Mouse (Mus musculus): Measurements from ENCODE around the gene Fbln1. TPM values are rescaled to one million over a fixed set of nuclear protein-coding genes. Genes with fewer than 3 reads are reported as not detected.
A peak's percentile ranks its signal among the peaks of the same experiment; 100 is the strongest.

Gene Fbln1
- polyA plus RNA-seq, 1 experiment, result not detected

DNA sequence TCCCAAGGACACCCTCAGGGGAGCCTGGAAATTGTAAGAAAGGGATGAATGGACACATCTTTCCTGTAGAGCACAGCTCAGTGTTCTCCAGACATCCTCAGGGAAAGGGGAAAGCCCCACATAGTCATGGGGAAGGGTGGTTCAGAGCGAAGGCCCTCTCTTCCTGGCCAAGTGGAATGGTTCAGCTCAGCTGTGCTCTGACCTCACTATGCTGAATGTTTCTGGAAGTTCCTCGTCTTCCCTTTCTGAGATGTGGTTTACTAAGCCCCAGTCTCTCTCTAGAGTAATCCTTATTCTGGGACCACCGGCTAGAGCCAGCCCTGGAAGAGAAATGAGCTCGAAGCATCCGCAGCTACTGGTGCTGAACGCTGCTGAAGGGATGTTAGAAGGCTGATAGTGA is 14.6 kb downstream of the Fbln1 start:
- no peak overlapping the region for H3K27ac ChIP-seq (ENCODE audit: insufficient read depth, low read depth, low read length)
- TF ChIP-seq POLR2A (IDR thresholded peaks at IDR 0.05; ENCODE audit: borderline replicate concordance, low read depth, low read length) (no peak), CTCF (IDR thresholded peaks at IDR 0.05; ENCODE audit: low read depth, low read length) (no peak)
- no peaks in the 10 kb centered on the region for H3K4me1 ChIP-seq (ENCODE audit: control insufficient read depth, insufficient read depth, low read length)
- H3K4me3 ChIP-seq (ENCODE audit: insufficient read depth, low read length), result no peak overlapping the region

DNA sequence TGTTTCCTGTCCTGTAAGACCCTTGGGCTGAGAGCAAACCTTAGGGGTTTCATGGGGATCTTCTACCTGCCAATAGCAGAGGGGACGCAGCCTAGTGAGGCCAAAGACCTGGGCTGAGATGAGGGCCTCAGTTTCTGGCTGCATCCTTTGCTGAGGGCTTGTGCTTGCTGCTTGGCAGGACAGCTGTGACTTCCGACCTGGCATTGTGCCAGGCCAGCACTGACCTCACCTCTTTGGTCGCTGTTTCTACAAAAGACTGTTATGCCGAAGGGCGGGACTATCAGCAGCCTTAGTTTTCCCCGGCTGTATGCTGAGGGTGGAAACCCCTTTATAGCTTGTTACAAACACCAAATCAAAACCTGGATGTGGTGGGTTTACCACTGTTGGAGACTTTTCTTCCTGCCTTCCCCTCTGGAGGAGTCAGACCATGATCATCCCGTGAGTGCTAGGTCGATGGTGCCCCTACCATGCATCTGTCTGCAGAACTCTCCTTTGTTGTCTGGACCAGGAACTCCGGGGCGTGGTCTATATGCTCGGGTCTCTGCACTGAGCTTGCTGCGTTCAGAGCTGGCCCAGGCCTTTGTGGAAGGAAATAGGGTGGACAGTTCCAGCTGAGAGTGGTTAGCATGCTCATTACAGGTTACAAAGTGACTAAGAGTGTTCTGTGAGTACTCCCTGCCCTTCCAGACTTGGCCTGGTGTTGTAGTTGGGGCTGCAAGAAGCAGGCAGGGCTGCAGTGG is 15.5 kb downstream of the Fbln1 start:
- no peak overlapping the region for H3K4me3 ChIP-seq (ENCODE audit: insufficient read depth, low read length)
- H3K27ac ChIP-seq (ENCODE audit: insufficient read depth, low read depth, low read length), result no peak overlapping the region
- TF ChIP-seq POLR2A (IDR thresholded peaks at IDR 0.05; ENCODE audit: borderline replicate concordance, low read depth, low read length), result no peak
- TF ChIP-seq CTCF (IDR thresholded peaks at IDR 0.05; ENCODE audit: low read depth, low read length), result no peak

DNA sequence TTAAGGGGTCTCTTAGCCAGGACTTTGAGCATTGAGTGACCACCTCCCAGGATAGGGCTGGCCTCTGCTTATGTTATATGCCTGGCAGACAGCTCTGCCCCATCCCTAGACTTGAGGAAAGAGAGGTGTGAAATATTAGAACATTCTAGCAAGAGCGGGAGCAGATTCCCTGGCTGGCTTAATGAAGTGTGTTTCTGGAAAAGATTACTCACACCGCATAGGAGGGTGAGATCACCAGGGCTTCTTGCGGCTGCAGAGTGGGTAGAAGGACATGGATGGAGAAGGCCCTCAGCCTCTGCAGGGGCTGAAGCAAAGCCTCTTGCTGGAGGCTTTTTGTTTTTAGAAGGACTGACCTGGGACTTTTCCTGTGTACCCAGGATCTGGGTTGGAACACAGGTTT is 19.9 kb downstream of the Fbln1 start:
- Histone ChIP-seq H3K4me3 (ENCODE audit: insufficient read depth, low read length) (no peak overlapping the region), H3K4me1 (ENCODE audit: control insufficient read depth, insufficient read depth, low read length) (no peaks in the 10 kb centered on the region), H3K27ac (ENCODE audit: insufficient read depth, low read depth, low read length) (no peak overlapping the region)
- TF ChIP-seq CTCF (IDR thresholded peaks at IDR 0.05; ENCODE audit: low read depth, low read length) (no peak), POLR2A (IDR thresholded peaks at IDR 0.05; ENCODE audit: borderline replicate concordance, low read depth, low read length) (no peak)

More for the DNA sequence above, 15.5 kb downstream of the Fbln1 start:
- H3K4me1 ChIP-seq (ENCODE audit: control insufficient read depth, insufficient read depth, low read length), result no peaks in the 10 kb centered on the region

DNA sequence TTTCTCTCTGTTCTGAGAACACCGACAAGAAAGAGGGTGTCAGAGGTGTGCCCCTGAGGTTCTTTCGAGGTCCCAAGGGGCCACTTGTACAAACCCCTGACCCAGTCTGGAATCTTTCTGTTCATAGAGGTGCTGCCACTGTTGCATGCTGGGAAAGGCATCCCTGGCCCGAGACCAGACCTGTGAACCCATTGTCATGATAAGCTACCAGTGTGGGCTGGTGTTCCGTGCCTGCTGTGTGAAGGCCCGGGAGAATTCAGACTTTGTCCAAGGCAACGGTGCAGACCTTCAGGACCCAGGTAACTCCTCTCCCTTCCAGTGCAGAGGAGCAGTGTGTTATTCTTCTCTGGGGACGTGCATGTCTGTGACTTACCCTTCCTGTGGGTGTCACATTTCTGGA is 21.1 kb downstream of the Fbln1 start:
- Histone ChIP-seq H3K4me1 (ENCODE audit: control insufficient read depth, insufficient read depth, low read length) (no peaks in the 10 kb centered on the region), H3K27ac (ENCODE audit: insufficient read depth, low read depth, low read length) (no peak overlapping the region), H3K4me3 (ENCODE audit: insufficient read depth, low read length) (no peak overlapping the region)
- no peak for TF ChIP-seq CTCF (IDR thresholded peaks at IDR 0.05; ENCODE audit: low read depth, low read length)
- no peak for TF ChIP-seq POLR2A (IDR thresholded peaks at IDR 0.05; ENCODE audit: borderline replicate concordance, low read depth, low read length)

DNA sequence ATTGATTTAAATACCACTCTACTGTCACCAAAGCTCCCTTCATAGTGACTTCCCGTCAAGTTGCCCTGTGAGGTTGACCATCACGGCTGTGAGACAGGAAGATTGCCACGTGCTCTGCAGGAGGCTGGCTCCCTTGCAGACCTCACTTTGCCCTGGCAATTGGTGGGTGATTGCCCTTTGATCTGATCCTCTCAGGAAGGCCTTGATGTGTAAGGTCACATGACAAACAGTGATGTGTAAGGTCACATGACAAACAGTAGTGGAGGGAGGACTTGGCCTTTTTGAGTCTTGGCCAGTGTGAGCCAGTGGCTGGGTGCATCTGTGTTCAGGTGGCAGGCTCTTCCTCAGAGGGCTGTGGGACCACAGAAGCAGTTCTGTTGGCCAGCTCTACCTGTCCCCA is 22.8 kb downstream of the Fbln1 start:
- no peak overlapping the region for H3K4me3 ChIP-seq (ENCODE audit: insufficient read depth, low read length)
- H3K4me1 ChIP-seq (ENCODE audit: control insufficient read depth, insufficient read depth, low read length), result no peaks in the 10 kb centered on the region
- H3K27ac ChIP-seq (ENCODE audit: insufficient read depth, low read depth, low read length), result no peak overlapping the region
- no peak for TF ChIP-seq CTCF (IDR thresholded peaks at IDR 0.05; ENCODE audit: low read depth, low read length)
- TF ChIP-seq POLR2A (IDR thresholded peaks at IDR 0.05; ENCODE audit: borderline replicate concordance, low read depth, low read length), result no peak

DNA sequence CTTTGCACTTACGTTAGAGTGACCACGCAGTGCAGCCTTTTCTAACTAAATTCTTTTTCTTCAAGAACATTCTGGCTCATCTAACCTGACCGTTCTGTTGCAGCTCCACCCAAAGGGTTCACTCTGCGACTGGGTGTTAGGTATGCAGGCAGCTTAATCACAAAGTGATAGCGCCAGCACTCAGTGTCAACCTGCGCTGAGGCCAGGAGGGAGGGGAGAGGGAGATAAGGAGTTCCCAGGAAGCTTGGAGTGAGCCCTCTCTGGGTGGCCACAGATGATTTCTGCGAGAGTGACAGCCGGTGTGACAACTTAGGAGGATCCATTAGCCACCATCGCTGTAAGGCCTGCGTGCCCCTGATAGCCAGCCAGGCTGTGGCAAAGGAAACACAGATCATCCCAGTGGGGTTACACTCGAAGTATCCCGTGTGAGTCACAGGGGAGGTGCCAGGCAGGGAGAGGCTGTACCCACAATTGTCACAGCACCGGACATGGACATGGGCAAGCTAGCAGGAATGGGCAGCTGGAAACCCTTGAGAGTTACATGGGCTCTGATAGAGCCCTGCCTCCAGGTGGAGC is 24.3 kb downstream of the Fbln1 start:
- no peak overlapping the region for H3K27ac ChIP-seq (ENCODE audit: insufficient read depth, low read depth, low read length)
- TF ChIP-seq POLR2A (IDR thresholded peaks at IDR 0.05; ENCODE audit: borderline replicate concordance, low read depth, low read length) (no peak), CTCF (IDR thresholded peaks at IDR 0.05; ENCODE audit: low read depth, low read length) (no peak)
- no peaks in the 10 kb centered on the region for H3K4me1 ChIP-seq (ENCODE audit: control insufficient read depth, insufficient read depth, low read length)
- no peak overlapping the region for H3K4me3 ChIP-seq (ENCODE audit: insufficient read depth, low read length)

DNA sequence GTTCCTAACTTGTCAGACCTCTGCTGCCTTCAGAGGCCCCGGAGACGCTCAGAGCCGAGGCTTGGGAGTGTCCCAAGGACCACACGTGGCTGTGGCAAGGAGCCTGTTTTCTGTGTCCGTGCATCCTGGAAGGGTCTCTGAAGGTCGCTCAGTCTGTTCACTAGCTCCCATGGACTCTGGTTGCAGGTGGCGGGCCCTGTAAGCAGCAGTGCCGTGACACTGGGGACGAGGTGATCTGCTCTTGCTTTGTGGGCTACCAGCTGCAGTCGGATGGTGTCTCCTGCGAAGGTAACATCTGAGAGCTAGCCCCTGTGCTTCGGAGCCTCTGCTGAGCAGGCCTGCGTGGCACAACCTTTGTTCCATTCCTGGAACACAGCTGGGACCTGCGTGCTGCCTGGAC is 24.9 kb downstream of the Fbln1 start:
- Histone ChIP-seq H3K27ac (ENCODE audit: insufficient read depth, low read depth, low read length) (no peak overlapping the region), H3K4me1 (ENCODE audit: control insufficient read depth, insufficient read depth, low read length) (no peaks in the 10 kb centered on the region), H3K4me3 (ENCODE audit: insufficient read depth, low read length) (no peak overlapping the region)
- no peak for TF ChIP-seq CTCF (IDR thresholded peaks at IDR 0.05; ENCODE audit: low read depth, low read length)
- no peak for TF ChIP-seq POLR2A (IDR thresholded peaks at IDR 0.05; ENCODE audit: borderline replicate concordance, low read depth, low read length)

DNA sequence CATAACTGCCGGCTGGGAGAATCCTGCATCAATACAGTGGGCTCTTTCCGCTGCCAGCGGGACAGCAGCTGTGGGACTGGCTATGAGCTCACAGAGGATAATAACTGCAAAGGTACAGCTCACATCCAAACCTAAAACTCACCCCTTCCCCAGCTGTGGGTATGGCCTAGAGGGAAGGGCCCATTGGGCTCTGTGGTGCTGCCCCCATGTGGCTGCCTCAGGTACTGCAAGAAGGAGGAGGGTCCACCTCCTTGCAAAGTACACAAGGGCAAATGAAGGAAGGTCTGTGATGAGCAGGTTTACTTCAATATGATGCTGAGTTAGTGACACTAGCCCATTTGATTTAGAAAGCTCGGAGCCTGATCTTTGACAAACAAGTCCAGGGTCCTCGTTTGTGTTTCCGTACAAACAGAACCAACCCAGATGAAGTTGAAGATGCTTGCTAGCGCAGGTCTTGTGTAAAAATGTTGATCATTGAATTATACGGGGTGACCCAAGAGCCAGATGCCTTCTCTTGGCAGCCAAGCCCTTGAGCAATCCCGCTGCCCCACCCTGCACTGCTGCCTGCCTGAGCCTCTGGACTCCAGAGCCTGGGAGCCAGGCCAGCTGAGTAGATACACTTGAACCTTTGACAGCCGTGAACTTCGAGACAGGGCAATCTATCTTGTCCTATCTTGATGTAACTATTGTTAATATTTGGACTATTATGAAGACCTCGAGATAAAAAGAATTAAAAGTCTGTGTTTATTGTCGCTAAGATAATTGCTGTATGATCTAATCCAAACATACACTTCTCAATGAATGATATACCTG is 25.9 kb downstream of the Fbln1 start:
- H3K27ac ChIP-seq (ENCODE audit: insufficient read depth, low read depth, low read length), result no peak overlapping the region
- TF ChIP-seq CTCF (IDR thresholded peaks at IDR 0.05; ENCODE audit: low read depth, low read length) (peak; percentile 95), POLR2A (IDR thresholded peaks at IDR 0.05; ENCODE audit: borderline replicate concordance, low read depth, low read length) (no peak)
- no peaks in the 10 kb centered on the region for H3K4me1 ChIP-seq (ENCODE audit: control insufficient read depth, insufficient read depth, low read length)
- H3K4me3 ChIP-seq (ENCODE audit: insufficient read depth, low read length), result no peak overlapping the region

DNA sequence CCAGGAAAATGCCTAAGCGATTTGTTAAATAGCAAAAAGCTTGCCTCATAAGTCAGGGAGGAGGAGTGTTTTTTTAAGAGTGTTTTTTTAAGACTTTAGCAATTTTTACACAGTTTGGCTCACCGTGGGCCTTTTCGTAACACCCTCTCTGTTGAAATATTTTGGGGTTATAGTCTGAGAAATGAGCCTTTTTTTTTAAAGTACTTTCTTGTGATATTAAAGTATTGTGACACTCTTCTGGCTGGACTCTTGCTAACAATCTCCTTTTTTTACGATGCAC is 26.4 kb downstream of the Fbln1 start:
- H3K4me3 ChIP-seq (ENCODE audit: insufficient read depth, low read length), result no peak overlapping the region
- no peaks in the 10 kb centered on the region for H3K4me1 ChIP-seq (ENCODE audit: control insufficient read depth, insufficient read depth, low read length)
- H3K27ac ChIP-seq (ENCODE audit: insufficient read depth, low read depth, low read length), result no peak overlapping the region
- TF ChIP-seq POLR2A (IDR thresholded peaks at IDR 0.05; ENCODE audit: borderline replicate concordance, low read depth, low read length), result no peak
- TF ChIP-seq CTCF (IDR thresholded peaks at IDR 0.05; ENCODE audit: low read depth, low read length), result no peak

Data from bone marrow macrophage, adult 2 months (primary cell).